Mouse (Mus musculus) kidney, adult 18-20 months (tissue): ENCODE measurements around the gene Fyco1.
A peak's percentile ranks its signal among the peaks of the same experiment; 100 is the strongest.
"Not testable (repeated sequence)": the region's sequence is repeated elsewhere in the genome, so short reads cannot be mapped to it uniquely, and the experiment has no call there.

Experiments used
- DNase-seq: peaks from one replicate; pipeline ENCODE4 v3.0.0; 2021

Gene Fyco1

GRCm38 (mm10) chr9:123814326-123814725, 37.4 kb downstream of the Fyco1 start:
- DNase-seq: no peak

- DNase-seq: no peak
These were observed 39.9 kb downstream of the Fyco1 start for GRCm38 (mm10) chr9:123811831-123812230.

- DNase-seq: no peak
These were observed 43.1 kb downstream of the Fyco1 start for GRCm38 (mm10) chr9:123808583-123808982.

GRCm38 (mm10) chr9:123806267-123806666, 45.4 kb downstream of the Fyco1 start, which contains the start of gene Cxcr6:
Gene Cxcr6 (plus strand): TSS chr9:123806475.
- DNase-seq: no peak

- DNase-seq: no peak
These were observed 46.5 kb downstream of the Fyco1 start for GRCm38 (mm10) chr9:123805241-123805640.

GRCm38 (mm10) chr9:123802896-123803295, 48.8 kb downstream of the Fyco1 start:
- DNase-seq: no peak

- DNase-seq: no peak
These were observed 49.3 kb downstream of the Fyco1 start for GRCm38 (mm10) chr9:123802421-123802820.

GRCm38 (mm10) chr9:123801527-123801926, 50.2 kb downstream of the Fyco1 start:
- no peak for DNase-seq

GRCm38 (mm10) chr9:123796174-123796573, 55.5 kb downstream of the Fyco1 start:
- peak; percentile 33 for DNase-seq

GRCm38 (mm10) chr9:123788855-123789529, 62.7 kb downstream of the Fyco1 start:
- DNase-seq: no peak

- not testable (repeated sequence) for DNase-seq
These were observed 78.4 kb downstream of the Fyco1 start for GRCm38 (mm10) chr9:123773299-123773698.

GRCm38 (mm10) chr9:123769532-123769931, 82.2 kb downstream of the Fyco1 start:
- no peak for DNase-seq

- no peak for DNase-seq
These were observed 83.3 kb downstream of the Fyco1 start for GRCm38 (mm10) chr9:123768443-123768842.

GRCm38 (mm10) chr9:123766996-123767395, 84.7 kb downstream of the Fyco1 start:
- no peak for DNase-seq

- DNase-seq: no peak
These were observed 87.9 kb downstream of the Fyco1 start for GRCm38 (mm10) chr9:123763771-123764170.

- no peak for DNase-seq
These were observed 88.8 kb downstream of the Fyco1 start for GRCm38 (mm10) chr9:123762886-123763285.

GRCm38 (mm10) chr9:123760806-123761205, 90.9 kb downstream of the Fyco1 start:
- DNase-seq: no peak

- DNase-seq: no peak
These were observed 93.1 kb downstream of the Fyco1 start for GRCm38 (mm10) chr9:123758645-123759044.

GRCm38 (mm10) chr9:123758156-123758555, 93.5 kb downstream of the Fyco1 start:
- DNase-seq: no peak

GRCm38 (mm10) chr9:123757326-123757725, 94.4 kb downstream of the Fyco1 start:
- no peak for DNase-seq

GRCm38 (mm10) chr9:123756752-123757151, 94.9 kb downstream of the Fyco1 start:
- DNase-seq: no peak

- no peak for DNase-seq
These were observed 97.4 kb downstream of the Fyco1 start for GRCm38 (mm10) chr9:123754333-123754732.

GRCm38 (mm10) chr9:123749687-123750086, 102.0 kb downstream of the Fyco1 start:
- not testable (repeated sequence) for DNase-seq

GRCm38 (mm10) chr9:123740799-123741198, 110.9 kb downstream of the Fyco1 start:
- no peak for DNase-seq
